Mouse (Mus musculus) E14TG2a.4 (cell line): ENCODE data around the gene Pole2.
"Not testable (repeated sequence)": the region's sequence is repeated elsewhere in the genome, so short reads cannot be mapped to it uniquely, and the experiment has no call there.

ENCODE experiments used
- H3K27me3 ChIP-seq: 2 replicates; pipeline ENCODE4 v1.6.1; 2014; ENCODE audit warnings: low read length, control low read depth; ENCODE audit not compliant: insufficient read depth
- H3K36me3 ChIP-seq: 2 replicates; pipeline ENCODE4 v1.6.1; 2014; ENCODE audit warnings: low read length, control low read depth; ENCODE audit not compliant: insufficient read depth
- H3K4me1 ChIP-seq: replicated peaks from 2 replicates; pipeline ENCODE4 v1.6.1; 2014; ENCODE audit warnings: low read depth, low read length, control low read depth
- H3K4me3 ChIP-seq: replicated peaks from 2 replicates; pipeline ENCODE4 v1.5.1; 2014; ENCODE audit warnings: mild to moderate bottlenecking, low read length
- H3K9me3 ChIP-seq: 2 replicates; pipeline ENCODE4 v1.6.1; 2014; ENCODE audit warnings: low read length, control low read depth
- CTCF ChIP-seq: conservative IDR thresholded peaks from 2 replicates; pipeline ENCODE4 v1.5.1; 2014; ENCODE audit warnings: low read length
- NANOG ChIP-seq: IDR thresholded peaks from 2 replicates; pipeline ENCODE4 v1.6.1; 2014; ENCODE audit warnings: borderline replicate concordance, low read length, mixed read lengths
- POU5F1 ChIP-seq: IDR thresholded peaks from 2 replicates; pipeline ENCODE4 v1.6.1; 2014; ENCODE audit warnings: low read length, borderline replicate concordance

Pole2 gene

GRCm38 (mm10) chr12:69159578-69159940, 68.4 kb downstream of the Pole2 start:
- peaks cover 33% of the 10 kb centered on the region for H3K36me3 ChIP-seq
- no peaks in the 10 kb centered on the region for H3K9me3 ChIP-seq
- peaks cover 30% of the 10 kb centered on the region for H3K4me1 ChIP-seq
- no peak for TF ChIP-seq NANOG
- TF ChIP-seq CTCF: peak; percentile 92
- no peaks in the 10 kb centered on the region for H3K27me3 ChIP-seq
- peak overlapping the region; percentile 67 for H3K4me3 ChIP-seq

- Histone ChIP-seq H3K36me3 (peaks cover 33% of the 10 kb centered on the region), H3K4me1 (peaks cover 27% of the 10 kb centered on the region), H3K4me3 (peak within 1 kb of the TSS; percentile 89)
- not testable (repeated sequence) for H3K9me3 ChIP-seq, H3K27me3 ChIP-seq
Observed at GRCm38 (mm10) chr12:69158765-69159577, 69.0 kb downstream of the Pole2 start, which contains the start of gene Rps29. TSS of gene Rps29 (minus strand) at chr12:69159186.

- peaks cover 24% of the 10 kb centered on the region for H3K4me1 ChIP-seq
- no peaks in the 10 kb centered on the region for H3K27me3 ChIP-seq
- H3K36me3 ChIP-seq: peaks cover 33% of the 10 kb centered on the region
- no peaks in the 10 kb centered on the region for H3K9me3 ChIP-seq
- TF ChIP-seq NANOG (no peak), CTCF (no peak), POU5F1 (no peak)
- H3K4me3 ChIP-seq: peak overlapping the region; percentile 89
Observed at GRCm38 (mm10) chr12:69158366-69158764, 69.6 kb downstream of the Pole2 start.

DNA sequence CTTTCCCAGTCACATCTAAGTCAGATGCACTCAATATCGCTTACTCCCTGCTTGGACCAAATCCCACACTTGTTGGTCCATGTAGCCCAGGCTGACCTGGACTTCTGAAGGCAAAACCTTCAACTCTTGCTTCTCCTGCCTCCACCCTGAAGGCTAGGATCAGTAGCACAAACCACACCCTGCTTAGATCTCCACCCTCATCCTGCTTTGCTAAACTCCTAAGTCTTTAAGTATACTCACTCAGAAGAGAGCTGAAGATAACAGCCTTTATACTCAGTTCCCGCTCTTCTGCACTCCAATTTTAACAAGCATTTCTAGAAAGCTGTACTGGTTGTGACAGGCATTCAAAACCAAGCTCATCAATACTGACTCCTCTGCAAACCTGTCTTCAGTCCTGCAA, 70.9 kb downstream of the Pole2 start:
- no peaks in the 10 kb centered on the region for H3K9me3 ChIP-seq
- peaks cover 33% of the 10 kb centered on the region for H3K36me3 ChIP-seq
- TF ChIP-seq POU5F1 (no peak), NANOG (no peak), CTCF (no peak)
- peaks cover 21% of the 10 kb centered on the region for H3K4me1 ChIP-seq
- no peaks in the 10 kb centered on the region for H3K27me3 ChIP-seq
- H3K4me3 ChIP-seq: peak overlapping the region; percentile 89

- Histone ChIP-seq H3K4me1 (peaks cover 21% of the 10 kb centered on the region), H3K27me3 (no peaks in the 10 kb centered on the region), H3K36me3 (peaks cover 33% of the 10 kb centered on the region), H3K9me3 (no peaks in the 10 kb centered on the region), H3K4me3 (peak overlapping the region; percentile 89; the same call in 1 of the 2 replicates)
- TF ChIP-seq POU5F1 (no peak), NANOG (no peak), CTCF (no peak)
Observed at GRCm38 (mm10) chr12:69156436-69156835, 71.6 kb downstream of the Pole2 start.

- no peaks in the 10 kb centered on the region for H3K9me3 ChIP-seq
- TF ChIP-seq NANOG (no peak), CTCF (no peak), POU5F1 (no peak)
- peaks cover 33% of the 10 kb centered on the region for H3K36me3 ChIP-seq
- H3K4me3 ChIP-seq: no peak overlapping the region
- no peaks in the 10 kb centered on the region for H3K27me3 ChIP-seq
- H3K4me1 ChIP-seq: peaks cover 21% of the 10 kb centered on the region
Observed at GRCm38 (mm10) chr12:69155923-69156322, 72.1 kb downstream of the Pole2 start.
